Mouse (Mus musculus) urinary bladder, postnatal 25 days (tissue): Measurements from ENCODE around the gene Tmem246.

Experiments
- DNase-seq: peaks from one replicate; pipeline ENCODE4 v3.0.0; 2022; ENCODE audit warnings: low spot score

The Tmem246 gene

DNA sequence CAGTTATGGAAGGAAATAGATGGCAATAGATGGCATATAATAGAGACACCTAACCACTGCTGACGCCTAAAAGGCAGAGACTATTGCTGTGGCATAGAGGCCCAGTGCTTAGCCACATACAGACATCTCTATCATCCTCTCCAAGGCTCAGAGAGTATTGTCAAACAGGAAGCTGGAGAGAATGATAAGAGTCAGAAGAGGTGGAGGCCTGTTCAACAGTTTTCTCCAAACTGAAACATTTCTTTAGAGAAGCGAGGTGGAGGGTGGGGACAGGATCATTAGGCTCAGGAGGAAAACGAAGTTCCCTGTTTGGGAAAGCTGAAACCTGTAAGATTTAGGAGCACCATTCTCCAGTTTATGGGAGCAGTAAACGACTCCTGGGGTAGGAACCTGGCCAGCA is 16.4 kb downstream of the Tmem246 start:
- DNase-seq: no peak

DNA sequence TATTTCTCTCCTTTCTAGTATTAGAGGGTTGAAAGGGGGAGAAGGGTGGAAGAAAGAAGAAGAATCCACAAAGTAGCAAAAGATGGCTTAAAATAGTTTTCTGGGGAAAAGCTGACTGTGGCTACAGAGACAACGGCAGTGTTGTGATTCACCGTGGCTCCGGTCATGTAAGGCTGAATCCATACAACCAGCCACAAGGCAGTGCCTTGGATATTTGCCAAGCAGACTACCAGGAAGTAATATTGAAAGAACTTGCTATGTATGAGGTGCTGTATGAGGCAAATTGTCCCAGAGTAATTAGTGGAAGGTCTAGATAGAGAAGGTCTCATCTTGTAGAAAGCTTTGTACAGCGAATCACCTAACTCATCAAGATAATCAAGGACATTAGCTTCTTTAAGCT is 25.5 kb downstream of the Tmem246 start:
- no peak for DNase-seq

DNA sequence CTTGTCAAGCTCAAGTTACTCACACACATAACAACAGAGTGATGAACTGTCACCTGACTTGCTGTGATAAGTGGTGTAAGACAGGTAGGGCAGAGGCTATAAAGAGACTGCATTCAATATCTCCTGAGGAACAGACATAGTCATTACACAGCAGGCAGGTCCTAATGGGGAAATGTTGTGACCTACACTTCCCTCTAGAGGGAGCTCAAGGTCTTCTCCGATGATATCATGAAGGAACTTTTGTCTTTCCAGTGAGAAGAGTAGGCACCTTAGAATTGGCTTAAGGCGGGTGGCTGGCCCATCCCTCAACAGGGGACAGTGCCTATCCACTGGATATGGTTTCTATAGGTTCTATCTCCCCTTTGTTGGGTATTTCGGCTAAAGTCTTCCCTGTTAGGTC is 30.1 kb downstream of the Tmem246 start:
- no peak for DNase-seq

DNA sequence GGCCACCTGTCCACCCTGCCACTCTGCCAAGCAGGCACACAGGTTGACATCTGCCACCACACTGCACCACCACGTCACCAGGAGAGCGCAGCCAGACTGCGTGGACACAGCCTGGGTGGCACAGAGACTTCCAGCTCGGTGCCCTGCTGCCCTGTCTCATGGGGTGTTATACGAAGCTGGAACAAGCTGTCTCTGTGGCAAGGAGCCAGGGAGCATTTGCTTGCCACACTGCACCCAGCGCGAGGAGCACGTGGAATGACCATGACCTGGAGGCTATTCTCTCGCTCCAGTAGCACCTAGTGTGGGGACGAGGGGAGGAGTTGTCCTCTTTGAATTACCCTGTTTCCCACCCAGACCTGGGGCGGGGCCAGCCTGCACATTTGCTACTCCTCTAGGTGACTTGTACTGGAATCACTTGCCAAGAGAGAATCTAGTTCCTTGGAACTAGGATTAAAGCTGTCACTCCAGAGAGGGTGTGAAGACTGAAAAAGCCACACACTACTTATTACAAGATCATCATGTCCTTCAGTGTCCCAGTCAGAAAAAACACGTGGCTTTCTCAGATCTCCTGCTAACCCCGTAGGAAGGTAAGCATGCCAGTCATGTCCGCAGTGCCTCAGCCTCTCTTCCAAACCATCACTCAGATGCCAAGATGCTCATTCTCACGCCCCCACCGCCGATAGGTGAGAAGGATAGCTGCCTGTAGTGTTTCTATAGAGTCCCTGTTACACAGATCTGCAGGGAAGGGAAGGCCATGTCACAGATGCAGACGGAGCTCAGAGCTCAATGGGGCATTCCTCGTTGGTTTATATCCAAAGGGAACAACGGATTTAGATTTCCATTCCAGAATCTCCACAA is 37.5 kb downstream of the Tmem246 start:
- no peak for DNase-seq

DNA sequence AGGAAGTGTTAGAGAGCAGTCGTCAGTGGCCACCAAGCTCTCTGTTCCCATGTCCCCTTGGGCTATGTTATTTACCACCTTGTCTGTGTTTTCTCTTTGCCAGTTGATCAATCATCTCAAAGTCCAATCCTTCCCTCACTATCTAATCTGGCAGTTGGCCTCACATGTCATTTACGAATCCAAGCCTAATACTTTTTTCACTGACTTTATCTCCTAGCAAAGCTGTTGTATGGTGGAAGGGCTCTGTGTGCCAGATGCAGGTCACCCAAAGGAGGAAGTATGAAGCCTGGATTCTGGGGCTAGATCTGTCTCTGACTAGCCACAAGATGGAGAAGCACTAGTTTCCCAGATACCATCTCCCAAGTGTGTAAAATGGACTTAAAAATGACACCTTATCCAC is 39.5 kb downstream of the Tmem246 start:
- DNase-seq: no peak

DNA sequence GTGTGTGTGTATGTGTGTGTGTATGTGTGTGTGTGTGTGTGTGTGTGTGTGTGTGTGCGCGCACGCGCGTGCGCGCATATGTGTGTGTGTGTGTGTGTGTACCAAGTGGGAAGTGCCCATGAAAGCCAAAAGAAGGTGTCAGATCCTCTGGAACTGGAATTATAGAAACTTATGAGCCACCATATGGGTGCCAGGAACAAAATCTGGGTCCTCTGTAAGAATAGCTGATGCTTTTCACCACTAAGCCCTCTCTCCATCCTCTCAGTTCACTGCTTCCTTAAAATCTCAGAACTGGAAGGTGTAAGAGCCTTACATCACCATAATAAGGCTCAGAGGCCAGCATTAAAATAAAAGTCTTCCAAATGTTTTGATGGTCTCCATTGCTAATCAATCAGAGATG is 40.3 kb downstream of the Tmem246 start:
- DNase-seq: no peak

DNA sequence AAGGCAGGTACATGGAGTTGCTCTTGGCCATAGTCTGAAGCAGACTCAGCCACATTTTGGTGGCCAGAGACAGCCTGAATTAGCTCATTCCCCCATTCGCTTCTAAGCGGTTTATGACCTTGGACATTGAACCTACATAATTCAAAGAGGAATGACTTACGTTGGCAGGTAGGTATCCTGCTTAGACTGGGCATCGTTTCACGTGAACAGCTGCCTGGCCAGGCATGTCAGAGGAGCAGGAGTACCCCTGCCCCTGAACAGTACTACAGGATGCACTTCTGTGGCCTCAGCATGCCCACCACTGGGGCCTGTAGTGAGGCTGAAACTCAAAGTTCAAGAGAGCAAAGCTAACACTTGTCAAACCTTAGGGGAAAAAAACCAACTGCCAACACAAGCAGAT is 44.3 kb downstream of the Tmem246 start:
- no peak for DNase-seq

DNA sequence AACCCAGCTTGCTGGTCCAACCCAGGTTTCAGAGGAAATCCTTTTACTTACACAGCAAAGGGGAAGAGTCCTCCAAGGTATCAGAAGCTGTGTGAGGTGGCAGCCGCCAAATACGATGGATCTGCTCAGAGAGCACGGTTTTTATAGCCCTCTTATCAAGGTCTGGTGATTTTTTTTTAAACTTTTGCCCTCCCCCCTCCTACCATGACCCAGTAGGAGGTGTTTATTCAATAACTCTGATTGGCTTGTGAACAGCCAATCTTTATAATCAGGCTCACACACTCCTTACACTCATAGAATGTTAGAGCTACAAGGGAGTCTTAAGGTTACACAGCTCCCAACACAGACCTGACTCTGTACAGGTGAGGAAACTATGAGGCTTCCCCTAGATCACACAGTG is 48.3 kb downstream of the Tmem246 start, which contains the start of gene Aldob:
TSS of gene Aldob (minus strand) at position 164 of the 400 bp plus-strand sequence.
- no peak for DNase-seq

DNA sequence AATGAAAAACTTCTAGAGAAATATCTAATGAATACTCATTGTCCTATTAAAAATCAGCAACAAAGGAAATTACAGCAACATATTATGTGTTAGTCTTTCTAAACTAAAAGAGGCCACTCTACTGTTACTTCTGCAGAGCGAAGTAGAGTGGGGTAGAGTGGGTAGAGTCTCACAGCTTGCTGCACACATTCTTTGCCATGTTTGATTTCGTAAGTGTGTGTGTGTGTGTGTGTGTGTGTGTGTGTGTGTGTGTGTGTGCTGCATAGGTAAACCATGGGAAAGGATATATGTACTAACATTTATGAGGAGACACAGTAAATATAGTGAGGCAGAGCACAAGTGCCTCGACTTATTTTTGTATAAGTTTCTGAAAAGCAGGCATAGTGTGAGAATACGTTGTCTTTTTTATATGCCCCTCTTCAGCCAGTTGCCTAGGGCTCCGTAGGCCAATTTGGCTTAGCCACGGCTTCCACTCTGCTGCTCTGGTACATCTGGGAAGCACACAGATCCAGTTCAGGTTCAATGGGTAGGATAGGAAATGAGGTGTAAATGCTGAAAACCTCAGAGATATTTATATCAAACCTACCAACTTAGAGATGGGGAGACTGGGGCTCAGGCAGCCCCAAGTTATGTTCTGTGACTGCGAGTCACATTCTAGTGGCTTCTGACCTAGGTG is 50.0 kb downstream of the Tmem246 start:
- no peak for DNase-seq

DNA sequence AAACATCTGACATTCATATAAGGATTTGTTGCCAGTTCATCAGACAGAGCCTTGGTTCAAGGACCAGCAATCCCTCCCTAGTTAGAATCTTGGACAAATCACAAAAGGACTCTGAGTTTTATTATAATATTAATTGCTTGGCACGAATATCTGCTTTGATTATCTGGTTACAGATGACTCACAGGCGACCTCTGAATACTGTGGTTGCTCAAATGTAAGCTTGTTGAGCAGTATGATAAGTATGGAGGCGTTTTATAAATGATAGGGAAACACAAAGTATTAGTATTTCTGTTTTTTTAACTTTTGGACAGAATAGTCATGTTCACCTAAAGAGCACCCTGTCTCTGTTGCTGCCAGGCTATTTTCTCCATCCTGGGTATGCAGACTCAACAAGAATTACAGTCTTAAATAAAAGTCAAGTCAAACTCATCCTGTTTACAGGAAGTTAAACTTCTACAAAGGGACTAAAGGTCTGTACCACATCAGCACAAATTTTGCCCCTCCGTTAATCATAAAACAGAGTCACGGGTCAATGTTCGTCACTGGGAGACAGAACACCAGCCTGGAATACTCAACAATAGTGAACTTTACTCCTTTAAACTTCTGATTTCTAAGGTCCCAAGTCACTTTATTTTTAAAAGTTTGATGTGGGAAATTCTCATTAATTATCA is 50.7 kb downstream of the Tmem246 start:
- no peak for DNase-seq

DNA sequence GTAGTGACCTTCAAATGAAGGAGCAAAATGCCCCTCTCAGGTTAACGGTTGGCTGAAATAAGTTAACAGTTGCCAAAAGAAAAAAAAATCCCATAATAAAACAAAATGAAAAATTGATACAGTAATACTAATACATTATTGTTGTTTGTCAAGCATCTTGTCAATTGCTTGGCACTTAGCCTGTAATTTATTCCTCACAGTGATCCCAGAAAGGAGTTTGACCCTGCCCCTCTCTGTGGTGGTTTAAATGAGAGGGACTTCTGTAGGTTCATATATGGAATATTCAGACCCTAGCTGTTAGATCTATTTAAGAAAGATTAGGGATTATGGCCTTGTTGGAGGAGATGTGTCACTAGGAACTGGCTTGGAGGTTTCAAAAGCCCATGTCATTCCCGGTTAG is 51.6 kb downstream of the Tmem246 start:
- no peak for DNase-seq

DNA sequence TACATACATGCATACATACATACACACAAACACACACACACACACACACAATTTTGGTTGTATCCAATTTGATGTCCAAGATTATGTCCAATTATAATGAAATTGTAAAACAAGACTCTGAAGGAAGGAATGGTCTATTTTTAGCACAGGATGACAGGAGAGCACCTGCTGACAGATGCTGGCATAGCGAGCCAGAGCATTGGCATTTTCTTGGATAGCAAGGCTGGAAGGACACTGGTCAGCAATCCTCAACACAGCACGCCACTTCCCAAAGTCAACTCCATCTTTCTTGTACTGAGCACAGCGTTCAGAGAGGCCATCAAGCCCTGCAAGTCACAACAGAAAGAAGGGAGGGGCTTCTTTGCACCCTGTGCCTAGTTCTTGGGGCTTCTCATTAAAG is 56.7 kb downstream of the Tmem246 start:
- no peak for DNase-seq

DNA sequence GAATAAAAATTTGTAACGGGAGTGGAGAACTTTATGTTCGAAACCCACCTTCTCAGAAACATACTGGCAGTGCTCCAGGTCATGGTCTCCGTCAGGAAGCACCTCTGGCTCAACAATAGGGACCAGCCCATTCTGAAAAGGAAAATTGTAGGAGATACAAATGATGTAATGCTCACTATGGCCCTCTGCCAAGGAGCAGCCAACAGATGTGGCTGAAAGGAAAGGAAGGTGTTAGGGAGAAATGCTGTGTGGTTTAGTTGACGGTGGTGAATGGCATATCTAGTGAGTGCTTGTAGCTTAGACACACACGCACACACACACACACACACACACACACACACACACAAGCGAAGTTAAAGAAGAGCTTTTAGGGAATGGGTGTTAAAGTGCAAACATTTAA is 58.0 kb downstream of the Tmem246 start:
- no peak for DNase-seq

DNA sequence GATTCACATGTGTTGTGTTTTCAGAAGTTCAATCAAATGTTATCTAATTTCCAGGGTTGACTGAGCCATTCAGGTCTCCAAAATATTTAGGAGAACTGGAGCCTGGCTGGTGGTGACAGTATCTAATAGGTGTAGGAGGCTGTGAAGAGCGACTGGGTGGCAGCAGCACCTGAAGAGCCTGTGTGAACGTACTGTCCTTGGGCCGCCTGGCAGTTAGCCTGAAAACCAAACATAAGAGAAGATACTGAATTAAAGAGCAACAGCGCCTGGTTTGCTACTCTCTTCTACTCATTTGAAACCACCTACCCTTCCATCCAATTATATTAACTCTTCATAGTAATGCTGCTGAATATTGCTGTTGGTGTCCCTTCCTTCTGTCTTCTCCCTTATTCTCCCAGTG is 61.0 kb downstream of the Tmem246 start:
- no peak for DNase-seq

DNA sequence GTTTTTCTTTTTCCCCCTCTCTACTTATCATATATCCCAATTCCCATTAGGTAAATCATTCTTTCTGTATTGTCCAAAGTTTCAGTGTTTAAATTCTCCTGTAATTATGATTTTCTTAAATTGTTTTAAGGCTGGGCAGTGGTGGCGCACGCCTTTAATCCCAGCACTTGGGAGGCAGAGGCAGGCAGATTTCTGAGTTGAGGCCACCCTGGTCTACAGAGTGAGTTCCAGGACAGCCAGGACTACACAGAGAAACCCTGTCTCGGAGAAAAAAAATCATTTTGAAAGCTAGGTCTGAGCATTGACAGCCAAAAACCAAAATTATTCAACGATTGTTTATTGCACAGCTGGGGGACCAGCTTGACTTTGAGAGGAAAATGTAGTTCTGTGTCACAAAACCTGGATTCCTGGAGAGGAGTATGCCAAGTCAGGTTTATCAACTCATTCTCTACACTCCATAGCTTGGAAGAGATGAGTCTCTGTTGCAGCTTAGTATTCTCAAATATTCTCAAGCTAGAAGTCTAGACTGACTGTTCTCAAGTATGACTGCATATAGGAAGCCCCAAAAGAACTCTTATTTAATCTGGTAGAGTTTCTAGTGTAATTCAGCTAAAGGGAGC is 61.9 kb downstream of the Tmem246 start:
- DNase-seq: no peak

DNA sequence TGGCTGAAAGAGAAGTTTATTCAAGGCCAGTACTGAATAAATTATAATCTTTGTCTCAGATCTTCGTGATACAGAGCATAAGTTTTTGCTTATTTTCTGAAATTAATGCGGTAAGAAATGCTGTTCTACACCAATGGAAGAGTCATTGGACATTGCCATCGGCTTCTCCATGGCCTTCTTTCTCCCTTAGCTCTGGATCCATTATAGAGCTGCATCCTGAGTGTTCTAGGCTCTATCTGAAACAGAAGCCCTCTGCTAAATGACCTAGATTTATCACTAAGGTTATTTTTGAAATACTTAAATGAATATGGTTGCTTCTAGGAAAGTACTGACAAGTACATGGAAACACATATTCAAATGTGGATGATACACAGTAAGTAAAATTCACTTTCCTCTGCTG is 62.6 kb downstream of the Tmem246 start:
- DNase-seq: no peak
